Mouse (Mus musculus) urinary bladder, postnatal 36 days (tissue): Measurements from ENCODE around the gene Trip10.

Source experiments
- DNase-seq, 2 experiments: peaks; one replicate each; pipeline ENCODE4 v3.0.0; 2022; ENCODE audit warnings: low spot score in 2 of 2, mixed read lengths in 1 of 2

Trip10 gene

GRCm38 (mm10) chr17:57290671-57291055 is 41.4 kb downstream of the Trip10 start:
- no peak for DNase-seq

GRCm38 (mm10) chr17:57292302-57292701 is 43.0 kb downstream of the Trip10 start:
- no peak for DNase-seq

GRCm38 (mm10) chr17:57292968-57293367 is 43.7 kb downstream of the Trip10 start:
- DNase-seq = no peak

- DNase-seq = no peak
Observed at GRCm38 (mm10) chr17:57295935-57296334, 46.7 kb downstream of the Trip10 start.

GRCm38 (mm10) chr17:57297040-57297439 is 47.8 kb downstream of the Trip10 start:
- DNase-seq = no peak

- DNase-seq = no peak
Observed at GRCm38 (mm10) chr17:57305593-57305992, 56.3 kb downstream of the Trip10 start.

GRCm38 (mm10) chr17:57307074-57307473 is 57.8 kb downstream of the Trip10 start:
- no peak for DNase-seq

GRCm38 (mm10) chr17:57311801-57312200 is 62.5 kb downstream of the Trip10 start:
- DNase-seq = no peak
